Mouse (Mus musculus) heart, postnatal 10 days (tissue): ENCODE data around the gene Kcnmb1. TPM values are rescaled to one million over a fixed set of nuclear protein-coding genes. Genes with fewer than 3 reads are reported as not detected.
A peak's percentile ranks its signal among the peaks of the same experiment; 100 is the strongest.

Source experiments
- DNase-seq, 2 experiments: peaks; one replicate each; pipeline ENCODE4 v3.0.0; 2021
- intact Hi-C: fragments of 180-260 bp; cut with DNase I; formaldehyde crosslinking; loops from one replicate; pipeline ENCODE4 v1.15.1; 2025
- total RNA-seq, 2 experiments: library from RNA; stranded (reverse); gene quantifications; 2 replicates each; pipeline ENCODE4 v1.2.3; 2021

Gene Kcnmb1
- total RNA-seq, 2 experiments from 2014 or later, result 0.99 to 1.2 TPM

DNA sequence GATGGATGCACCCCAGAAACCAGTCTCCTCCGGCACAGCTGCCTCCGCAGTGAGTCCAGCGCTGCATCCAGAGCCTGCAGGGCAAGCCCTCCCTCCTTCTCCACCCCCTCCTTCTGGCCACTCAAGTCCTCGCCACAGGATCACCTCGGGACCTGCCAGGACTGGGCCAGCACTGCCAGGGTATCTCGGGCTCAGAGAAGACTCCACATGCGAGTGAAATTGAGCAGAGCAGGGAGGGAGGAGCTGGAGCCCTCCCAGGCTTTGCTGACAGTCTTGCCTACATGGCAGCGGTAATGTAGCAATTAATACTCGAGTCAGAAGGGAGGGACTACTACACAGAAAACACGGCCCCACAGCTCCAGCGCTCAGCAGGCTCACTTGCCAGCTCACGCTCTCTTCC lies 30.1 kb downstream of the Kcnmb1 start, which contains the start of gene Kcnip1:
TSS of gene Kcnip1 (minus strand) at position 215 of the 400 bp plus-strand sequence.
- intact Hi-C loops, result no loop called here
- DNase-seq, result no peak

DNA sequence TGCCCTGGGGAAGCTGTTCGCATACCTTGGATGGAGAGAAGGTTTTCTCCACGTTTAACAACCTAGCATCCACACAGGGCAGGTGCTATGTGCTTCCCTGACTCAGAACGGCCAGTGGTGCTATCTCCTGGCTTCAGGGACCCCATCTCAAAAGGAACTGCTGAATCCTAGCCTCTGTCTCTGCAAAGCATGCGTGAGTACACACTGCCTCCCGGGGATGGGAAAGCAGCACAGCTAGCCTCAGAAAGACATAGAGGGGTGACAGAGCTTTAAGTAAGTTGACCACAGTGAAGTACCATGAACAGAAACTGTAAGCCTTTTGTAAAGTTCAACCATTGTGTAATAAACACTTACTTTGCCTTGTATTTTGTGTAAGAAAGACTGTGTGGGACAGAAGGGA lies 30.7 kb downstream of the Kcnmb1 start:
- no peak for DNase-seq
- intact Hi-C loops, result no loop called here

DNA sequence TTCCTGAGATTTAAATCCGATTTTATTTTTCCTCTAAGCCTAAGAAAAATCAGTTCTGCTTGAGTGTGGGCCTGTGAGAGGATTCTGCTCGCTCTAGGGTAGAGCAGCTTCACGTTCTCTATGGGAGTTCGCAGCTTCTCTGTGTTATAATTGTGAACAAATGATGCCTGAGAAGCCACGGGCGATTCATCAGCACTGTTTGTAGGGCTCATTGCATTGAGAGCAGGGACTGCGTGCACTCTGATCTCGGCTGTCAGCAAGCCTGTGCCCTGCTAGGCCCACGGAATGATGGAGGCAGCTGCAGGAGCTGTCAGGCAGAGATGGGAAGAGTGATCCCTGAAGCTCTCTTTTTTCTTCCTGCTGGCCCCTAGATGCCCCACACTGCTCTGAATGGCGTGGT lies 35.4 kb downstream of the Kcnmb1 start:
- intact Hi-C loops, result no loop called here
- DNase-seq, result no peak

DNA sequence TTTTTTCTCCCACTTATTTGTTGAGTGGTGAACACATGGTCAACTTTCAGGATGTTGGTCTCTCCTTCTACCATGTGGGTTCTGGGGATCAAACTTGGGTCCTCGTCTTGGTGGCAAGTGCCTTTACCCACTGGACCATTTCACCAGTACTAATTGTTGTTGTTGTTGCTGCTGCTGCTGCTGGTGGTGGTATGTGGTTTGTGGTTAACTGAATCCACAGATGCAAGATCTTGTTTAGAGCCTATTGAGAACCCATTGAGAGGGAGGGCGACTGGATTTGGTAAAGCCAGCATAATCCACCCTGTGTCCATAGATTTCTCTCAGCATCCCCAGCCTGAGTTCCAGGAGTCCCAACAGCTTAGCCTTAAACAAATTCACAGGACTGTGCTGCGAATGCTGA lies 37.6 kb downstream of the Kcnmb1 start:
- intact Hi-C loops, result no loop called here
- DNase-seq, result no peak

DNA sequence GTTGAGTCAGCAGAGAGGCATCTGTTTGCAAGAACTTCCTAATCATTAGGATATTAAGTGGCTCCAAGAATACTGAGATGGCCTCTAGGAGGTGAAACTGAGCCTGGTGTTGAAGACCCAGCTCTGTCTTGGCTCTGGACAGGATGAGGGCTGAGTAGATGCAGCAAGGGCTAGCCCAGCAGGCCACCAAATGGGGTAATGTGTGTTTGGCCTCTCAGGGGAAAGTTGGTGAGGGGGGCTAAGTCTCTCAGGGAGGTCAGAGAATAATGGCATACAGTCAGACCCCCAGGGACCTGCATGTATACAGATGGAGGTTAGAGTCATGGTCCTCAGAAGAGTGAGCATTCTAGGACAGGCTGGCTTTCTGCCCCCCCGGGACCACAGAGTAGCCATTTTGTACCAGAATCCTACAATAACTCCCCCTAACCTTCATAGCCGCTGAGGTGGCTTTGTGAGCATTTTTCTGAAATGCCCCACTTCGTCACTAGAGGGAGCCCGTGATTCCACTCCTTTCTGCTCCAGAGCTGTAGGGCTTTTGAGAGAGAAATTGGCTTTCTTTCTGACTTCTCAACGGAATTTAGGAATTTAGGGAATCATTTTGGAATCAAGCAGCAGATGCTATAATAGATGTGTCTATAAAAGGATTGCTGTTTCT lies 39.3 kb downstream of the Kcnmb1 start:
- peak; percentile 64 to 79 for DNase-seq
- intact Hi-C loops, result loop anchor here (1.0 kb wide), 1 partner anchor 71 kb away; no protein-coding TSS in a partner anchor

DNA sequence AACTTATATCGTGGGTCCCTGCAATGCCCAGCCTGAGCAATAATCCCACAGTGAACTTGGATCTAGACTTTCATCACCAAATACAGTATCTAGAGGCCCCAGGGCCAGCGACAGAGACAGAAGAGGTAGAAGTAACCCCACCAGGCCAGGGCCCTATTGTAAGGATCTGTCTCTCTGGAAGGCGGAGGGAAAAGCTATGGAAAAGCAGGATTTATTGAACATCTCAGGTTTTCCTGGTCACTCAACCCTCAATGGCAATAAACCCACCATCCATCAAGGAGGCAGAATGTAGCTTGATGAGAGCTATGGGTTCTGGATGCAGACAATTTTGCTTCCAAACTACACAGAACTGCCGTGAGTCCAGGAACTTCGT lies 39.8 kb downstream of the Kcnmb1 start:
- no peak for DNase-seq
- intact Hi-C loops, result loop anchor here (1.0 kb wide), 1 partner anchor 71 kb away; no protein-coding TSS in a partner anchor

DNA sequence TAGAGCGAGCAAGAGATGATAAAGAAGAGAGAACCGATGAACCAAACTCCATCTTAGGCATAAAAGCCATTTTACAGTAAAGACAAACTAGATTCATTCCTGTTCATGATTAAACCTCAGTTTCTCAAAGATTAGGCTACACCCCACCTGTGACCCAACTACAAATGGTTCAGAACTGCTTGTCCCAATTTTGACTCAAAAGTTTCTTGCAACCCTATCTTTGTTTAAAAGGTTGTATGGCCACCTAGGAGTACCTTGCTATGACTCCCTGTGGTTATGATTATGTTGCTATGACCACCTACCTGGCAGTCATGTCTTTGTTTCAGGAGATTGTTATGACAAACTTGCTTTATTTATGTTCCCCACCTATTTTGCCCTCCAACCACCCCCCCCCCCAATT lies 44.8 kb downstream of the Kcnmb1 start:
- intact Hi-C loops, result loop anchor here (5.0 kb wide), 2 partner anchors 80 to 205 kb away; no protein-coding TSS in a partner anchor
- DNase-seq, result no peak

DNA sequence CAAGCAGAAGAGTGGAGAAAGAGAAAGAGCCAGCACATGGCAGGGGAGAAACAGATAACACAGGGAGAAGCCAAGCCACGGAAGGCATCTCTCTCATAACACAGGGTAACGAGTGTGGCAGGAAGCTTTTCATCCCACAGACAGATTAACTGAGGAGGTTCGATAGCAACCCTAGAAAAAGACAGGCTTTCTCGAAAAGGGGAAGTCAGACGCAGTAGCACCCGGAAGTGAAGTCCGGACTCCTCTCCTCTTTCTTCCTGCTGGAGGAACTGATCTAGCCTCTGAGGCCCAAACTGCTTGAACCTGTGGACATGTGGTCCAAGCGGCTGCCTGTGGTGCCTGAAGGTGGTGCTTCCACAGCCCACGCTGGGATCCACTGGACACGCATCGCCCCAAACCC lies 45.4 kb downstream of the Kcnmb1 start:
- DNase-seq, result peak in 1 of 2 experiments; percentile 13
- intact Hi-C loops, result loop anchor here (5.0 kb wide), 2 partner anchors 81 to 204 kb away; no protein-coding TSS in a partner anchor

DNA sequence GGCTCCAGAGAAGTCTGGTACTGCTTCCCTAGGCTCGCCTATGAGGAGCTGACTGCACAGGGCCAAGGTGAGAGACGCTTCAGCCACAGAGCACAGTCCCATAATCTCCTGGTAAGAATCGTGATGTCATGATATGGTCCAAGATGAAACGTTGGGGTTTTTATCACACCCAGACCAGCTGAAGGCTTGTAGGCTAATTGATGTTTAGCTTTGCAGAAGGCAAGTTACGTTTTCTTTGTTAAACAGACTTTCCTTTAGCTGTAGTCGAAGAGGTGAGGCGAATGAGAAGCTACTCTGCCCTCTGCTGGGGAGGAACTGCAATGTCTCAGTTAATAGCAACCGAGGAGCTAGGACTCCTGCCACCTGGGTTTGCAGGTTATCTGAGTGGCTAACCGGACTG lies 45.9 kb downstream of the Kcnmb1 start:
- peak; percentile 61 to 65 for DNase-seq
- intact Hi-C loops, result loop anchor here (5.0 kb wide), 2 partner anchors 81 to 204 kb away; no protein-coding TSS in a partner anchor

DNA sequence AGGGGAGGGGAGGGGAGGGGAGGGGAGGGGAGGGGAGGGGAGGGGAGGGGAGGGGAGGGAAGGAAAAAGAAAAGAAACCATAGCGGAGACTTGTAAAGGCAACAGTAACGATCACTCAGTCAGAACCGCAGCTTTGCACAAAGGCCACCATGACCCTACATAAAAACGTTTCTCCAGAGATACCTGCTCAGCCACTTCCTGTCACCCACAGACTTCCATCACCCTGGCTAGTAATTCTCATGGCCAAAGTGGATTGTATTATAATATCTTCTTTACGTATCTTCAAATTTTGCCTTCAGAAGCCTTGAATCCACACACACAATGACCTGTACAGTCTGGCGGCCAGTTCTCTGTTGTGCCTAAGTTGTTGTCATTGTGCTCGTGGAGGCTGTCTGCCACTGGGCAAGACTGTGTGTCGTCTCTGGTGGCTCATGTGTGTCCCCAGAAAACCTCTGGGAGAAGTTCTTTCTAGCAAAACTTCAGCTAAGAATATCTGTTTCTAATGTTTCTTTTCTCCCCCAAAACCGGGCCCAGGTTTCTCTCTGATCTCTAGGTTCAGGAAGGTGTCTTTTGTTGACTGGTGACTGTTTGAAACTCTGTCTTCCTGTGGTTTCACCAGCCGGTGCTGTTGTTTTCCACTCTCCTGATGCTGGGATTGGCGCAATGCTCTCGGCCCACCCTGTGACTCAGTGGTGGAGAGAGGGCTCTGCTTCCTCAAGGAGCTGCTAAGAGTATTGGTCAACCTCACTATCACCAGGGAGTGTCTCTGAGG lies 46.7 kb downstream of the Kcnmb1 start:
- intact Hi-C loops, result loop anchor here (5.0 kb wide), 3 partner anchors 82 to 203 kb away; no protein-coding TSS in a partner anchor
- DNase-seq, result no peak

DNA sequence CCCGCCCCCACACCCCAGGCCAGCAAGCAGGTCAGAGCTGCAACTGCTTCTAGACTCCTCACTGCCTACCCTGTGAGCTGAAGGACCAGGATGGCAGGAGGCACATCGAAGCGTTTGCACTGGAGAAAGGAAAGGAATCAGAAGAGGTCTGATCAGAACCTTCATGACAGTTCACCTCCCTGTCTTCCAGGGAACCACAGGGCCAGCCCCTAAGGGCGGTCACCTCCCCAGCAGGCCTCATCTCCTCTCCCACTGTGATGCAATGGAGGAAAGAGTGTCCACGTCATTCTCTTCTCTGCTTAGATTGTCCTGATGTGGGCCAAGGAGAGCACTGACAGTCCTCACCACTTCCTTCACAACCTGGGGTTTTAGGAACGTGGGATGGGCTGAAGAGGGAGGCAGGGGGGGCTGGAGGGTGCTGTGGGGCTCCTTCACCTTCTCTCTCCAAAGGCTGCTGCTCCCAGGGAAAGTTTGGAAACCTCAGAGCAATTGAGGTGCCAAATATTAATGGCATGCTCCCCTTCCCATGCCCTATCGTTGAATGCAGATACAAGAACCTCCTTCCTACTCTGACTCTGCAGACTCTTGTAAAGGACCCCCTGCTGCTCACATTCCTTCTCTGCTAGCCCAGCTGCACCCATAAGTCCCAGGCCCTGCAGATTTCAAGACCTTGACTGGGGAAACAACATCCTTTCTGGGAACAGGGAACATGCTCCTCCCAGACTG lies 47.5 kb downstream of the Kcnmb1 start:
- DNase-seq, result peak in 1 of 2 experiments; percentile 18
- intact Hi-C loops, result loop anchor here (5.0 kb wide), 1 partner anchor 107 kb away; no protein-coding TSS in a partner anchor

DNA sequence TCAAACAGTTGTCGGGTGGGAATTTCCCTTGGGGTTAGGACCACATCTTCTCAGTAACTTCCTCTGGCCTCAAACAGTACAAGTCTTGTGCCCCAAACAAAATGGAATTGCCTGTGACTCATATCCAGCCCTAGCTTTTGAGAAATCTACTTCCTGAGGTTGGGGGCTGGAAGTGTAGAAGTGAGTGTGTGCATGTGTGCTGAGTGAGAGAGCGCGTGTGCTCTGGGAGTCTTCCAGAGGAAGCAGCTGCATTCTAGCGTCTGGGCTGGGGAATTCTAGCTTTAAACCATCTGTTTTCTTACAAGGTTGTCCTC lies 48.0 kb downstream of the Kcnmb1 start:
- peak; percentile 69 to 72 for DNase-seq
- intact Hi-C loops, result loop anchor here (5.0 kb wide), 1 partner anchor 106 kb away; no protein-coding TSS in a partner anchor

DNA sequence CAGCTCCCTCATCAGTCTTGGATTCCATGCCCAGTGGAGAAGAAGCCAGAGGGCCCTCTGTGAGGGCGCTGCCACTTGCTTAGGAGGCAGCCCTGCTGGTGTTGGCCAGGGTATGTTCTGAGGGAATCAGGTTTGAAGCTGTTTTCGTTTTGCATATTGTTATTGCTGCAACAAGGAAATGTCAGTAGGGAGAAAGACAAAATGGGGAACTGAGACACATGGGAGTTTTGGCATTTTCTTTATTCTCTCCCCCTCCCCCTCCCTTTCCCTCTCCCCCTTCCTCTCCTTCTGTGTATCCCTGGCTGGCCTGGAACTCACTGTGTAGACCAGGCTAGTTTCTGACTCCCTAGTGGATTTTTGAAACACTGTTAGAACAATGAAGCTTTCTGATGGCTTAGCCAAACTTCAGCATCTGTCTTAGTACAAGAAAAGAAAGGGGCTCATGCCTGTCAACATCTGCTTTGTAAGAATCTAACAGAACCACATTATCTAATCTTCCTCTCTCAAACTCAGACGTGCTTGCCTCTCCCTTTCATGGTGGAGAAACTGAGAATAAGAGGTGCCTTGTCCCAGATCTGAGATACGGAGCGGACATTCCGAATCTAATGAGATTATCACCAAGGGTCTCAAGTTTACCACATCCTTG lies 49.3 kb downstream of the Kcnmb1 start:
- intact Hi-C loops, result loop anchor here (5.0 kb wide), 1 partner anchor 105 kb away; no protein-coding TSS in a partner anchor

More for the DNA sequence above, 49.3 kb downstream of the Kcnmb1 start:
- no peak for DNase-seq

Other genes starting within 250 kb of the Kcnmb1 start
- gene Kcnip1, start 30.1 kb downstream of the Kcnmb1 start, total RNA-seq, result not detected
- 1 to 10 TPM; 1.6 to 2.2 TPM for gene Lcp2, start 83.9 kb downstream of the Kcnmb1 start, total RNA-seq
- gene 4930469K13Rik, start 135.5 kb downstream of the Kcnmb1 start, total RNA-seq, result not detected
- gene Foxi1, start 245.1 kb downstream of the Kcnmb1 start, total RNA-seq, result not detected